Mouse (Mus musculus): ENCODE data around the gene Gemin7. TPM values are rescaled to one million over a fixed set of nuclear protein-coding genes. Genes with fewer than 3 reads are reported as not detected.
"Not testable (repeated sequence)": the region's sequence is repeated elsewhere in the genome, so short reads cannot be mapped to it uniquely, and the experiment has no call there.

The Gemin7 gene
- total RNA-seq (2021): 10 to 100 TPM; 72.9 to 81.2 TPM
- long read RNA-seq, experiment 1, transcript Gemin7-201 (2 exons, 763 nt): major isoform, 110 of 120 reads
- long read RNA-seq, experiment 1, partial matches to known transcripts: 0 of 120 reads
- long read RNA-seq, experiment 1, other reads (novel, unspliced or antisense): 10 of 120 reads
- long read RNA-seq, experiment 2, transcript Gemin7-201 (2 exons, 763 nt): major isoform, 81 of 88 reads
- long read RNA-seq, experiment 2, partial matches to known transcripts: 0 of 88 reads
- long read RNA-seq, experiment 2, other reads (novel, unspliced or antisense): 6 of 88 reads

- peak; percentile 21 for DNase-seq (ENCODE audit: low spot score)
Measured at GRCm38 (mm10) chr7:19577141-19577852, at the start of gene Gemin7, which contains the start of gene Zfp296. TSS of gene Gemin7 (minus strand) at chr7:19577595. TSS of gene Zfp296 (plus strand) at chr7:19577287.

GRCm38 (mm10) chr7:19623433-19623832, 46.0 kb upstream of the Gemin7 start:
- DNase-seq (ENCODE audit: low spot score): no peak

- no peak for DNase-seq (ENCODE audit: low spot score)
Measured at GRCm38 (mm10) chr7:19622241-19622640, 44.8 kb upstream of the Gemin7 start.

- no peak for DNase-seq (ENCODE audit: low spot score)
Measured at GRCm38 (mm10) chr7:19620811-19621210, 43.4 kb upstream of the Gemin7 start.

GRCm38 (mm10) chr7:19619004-19619801, 41.8 kb upstream of the Gemin7 start:
- peak; percentile 77 for DNase-seq (ENCODE audit: low spot score)

- DNase-seq (ENCODE audit: low spot score): no peak
Measured at GRCm38 (mm10) chr7:19615036-19615577, 37.7 kb upstream of the Gemin7 start.

GRCm38 (mm10) chr7:19610969-19611368, 33.6 kb upstream of the Gemin7 start:
- DNase-seq (ENCODE audit: low spot score): no peak

- no peak for DNase-seq (ENCODE audit: low spot score)
Measured at GRCm38 (mm10) chr7:19609641-19610332, 32.4 kb upstream of the Gemin7 start.

GRCm38 (mm10) chr7:19607291-19607690, 29.9 kb upstream of the Gemin7 start:
- no peak for DNase-seq (ENCODE audit: low spot score)

- not testable (repeated sequence) for DNase-seq (ENCODE audit: low spot score)
Measured at GRCm38 (mm10) chr7:19604606-19605214, 27.3 kb upstream of the Gemin7 start.

GRCm38 (mm10) chr7:19603849-19604605, 26.6 kb upstream of the Gemin7 start, which contains the start of gene Clasrp:
TSS of gene Clasrp (minus strand) at chr7:19604486.
- DNase-seq (ENCODE audit: low spot score): peak; percentile 98

- no peak for DNase-seq (ENCODE audit: low spot score)
Measured at GRCm38 (mm10) chr7:19603055-19603454, 25.7 kb upstream of the Gemin7 start.

GRCm38 (mm10) chr7:19600562-19600961, 23.2 kb upstream of the Gemin7 start:
- no peak for DNase-seq (ENCODE audit: low spot score)

GRCm38 (mm10) chr7:19593061-19593730, 15.8 kb upstream of the Gemin7 start:
- DNase-seq (ENCODE audit: low spot score): no peak

GRCm38 (mm10) chr7:19589917-19590316, 12.5 kb upstream of the Gemin7 start:
- peak; percentile 80 for DNase-seq (ENCODE audit: low spot score)

GRCm38 (mm10) chr7:19589207-19589606, 11.8 kb upstream of the Gemin7 start:
- peak; percentile 37 for DNase-seq (ENCODE audit: low spot score)

- DNase-seq (ENCODE audit: low spot score): no peak
Measured at GRCm38 (mm10) chr7:19586269-19586668, 8.9 kb upstream of the Gemin7 start.

GRCm38 (mm10) chr7:19580634-19581033, 3.2 kb upstream of the Gemin7 start:
- no peak for DNase-seq (ENCODE audit: low spot score)

GRCm38 (mm10) chr7:19579751-19580150, 2.4 kb upstream of the Gemin7 start:
- DNase-seq (ENCODE audit: low spot score): no peak

Measured in gastrocnemius, adult 18-20 months (tissue).